Mouse (Mus musculus) urinary bladder, postnatal 0 days (tissue): Measurements from ENCODE around the gene Zfp692. TPM values are rescaled to one million over a fixed set of nuclear protein-coding genes. Genes with fewer than 3 reads are reported as not detected.

Experiments
- polyA plus RNA-seq: library from polyadenylated mRNA; unstranded; fragments of >200 nt; fragmentation: Nextera tagmentation; extraction: Ambion mirVana; gene quantifications from 2 replicates; pipeline ENCODE4 v1.2.1, GENCODE M21; 2015

The Zfp692 gene
- polyA plus RNA-seq, result 10.1 and 11.4 TPM in 2 replicates

DNA sequence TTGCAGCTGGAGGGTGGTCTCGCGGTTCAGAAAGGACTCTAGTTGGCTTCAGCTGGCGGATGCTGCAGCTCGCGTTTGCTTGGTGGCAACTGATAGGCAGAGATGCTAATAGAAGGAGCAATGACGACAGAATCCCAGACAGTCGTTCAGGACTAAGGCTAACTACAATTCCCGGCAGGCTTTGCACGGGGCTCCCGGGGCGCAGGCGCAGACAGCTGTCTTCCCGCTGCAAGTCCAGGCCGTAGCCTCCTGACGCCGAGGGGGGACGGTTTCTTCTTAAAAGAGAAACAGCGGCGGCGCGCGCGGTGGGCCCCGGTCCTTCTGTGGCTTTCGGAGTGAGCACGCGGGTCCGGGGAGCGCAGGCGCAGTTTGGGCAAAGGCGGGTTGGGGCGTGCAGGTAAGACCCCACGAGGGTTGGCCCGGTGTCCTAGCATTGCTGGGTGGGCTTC lies at the start of gene Zfp692:
Gene Zfp692, plus strand, starts transcription at position 210 of the 449 bp plus-strand sequence.

DNA sequence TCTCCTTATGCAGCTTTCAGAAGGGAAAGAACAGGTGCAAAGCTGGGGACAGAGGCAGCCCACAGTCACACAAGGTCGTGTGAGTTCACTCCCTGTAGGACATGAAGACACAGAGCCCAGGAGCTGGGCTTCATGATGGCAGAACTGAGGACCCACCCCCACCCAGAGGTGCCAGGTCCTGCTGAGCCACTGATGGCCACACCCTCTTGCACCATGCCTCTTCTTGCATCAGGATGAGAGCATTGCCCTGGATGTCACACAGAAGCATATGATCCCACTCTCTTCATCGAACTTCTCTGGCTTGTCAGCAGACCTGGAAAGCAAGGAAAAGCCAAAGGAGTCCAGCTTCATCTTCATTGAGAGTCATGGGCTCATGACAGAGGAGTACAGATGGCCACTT lies 32.3 kb upstream of the Zfp692 start, which contains the start of gene 4930438A08Rik:
Gene 4930438A08Rik, plus strand, starts transcription at position 228 of the 400 bp plus-strand sequence.

DNA sequence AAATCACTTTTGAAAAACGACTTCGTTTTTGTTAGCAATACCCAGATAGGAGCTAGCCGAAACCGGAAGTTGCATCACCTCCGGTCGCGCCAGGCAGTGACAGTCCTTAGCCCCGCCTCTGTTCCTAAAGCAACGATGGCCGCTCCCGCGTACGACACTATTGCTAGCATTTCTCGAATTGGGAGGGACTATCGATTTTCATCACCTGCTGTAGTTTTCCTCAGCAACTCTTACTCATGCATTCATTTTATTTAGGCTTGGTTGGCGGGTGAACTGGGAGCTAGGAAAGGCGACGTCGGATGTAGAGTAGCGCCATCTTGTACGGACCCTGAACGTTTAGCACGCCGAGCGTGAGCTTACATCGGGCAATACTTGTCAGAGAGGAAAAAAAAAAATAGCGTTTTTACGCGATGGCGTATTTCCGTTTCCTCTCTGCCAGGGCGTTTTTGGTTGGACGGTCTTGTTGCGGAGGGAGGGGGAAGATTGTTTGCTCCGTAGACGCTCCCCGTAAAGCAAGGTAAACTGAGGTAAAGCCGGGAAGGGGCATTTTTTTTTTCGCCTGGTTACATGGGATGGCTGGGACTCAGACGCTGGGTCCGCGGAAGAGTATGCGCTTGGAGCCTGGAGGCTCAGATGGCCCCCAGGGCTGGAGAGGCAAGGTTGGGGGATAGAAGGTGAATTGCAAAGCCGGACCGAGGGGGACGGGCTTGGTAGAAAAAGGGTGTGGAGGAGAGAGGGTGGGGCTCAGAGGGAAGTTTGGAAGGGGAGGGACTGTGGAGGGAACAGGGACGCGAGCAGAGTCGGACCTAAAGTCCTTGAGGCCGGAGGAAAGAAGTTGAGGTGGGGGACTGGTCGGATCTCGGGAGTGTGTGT lies 23.6 kb downstream of the Zfp692 start, which contains the start of the genes Zfp672 and Sh3bp5l:
Gene Zfp672, minus strand, starts transcription at position 64 of the 873 bp plus-strand sequence.
Gene Sh3bp5l, plus strand, starts transcription at position 449 of the 873 bp plus-strand sequence.

Other genes starting within 250 kb of the Zfp692 start
- gene Gm12248, start 213.9 kb upstream of the Zfp692 start, polyA plus RNA-seq, result not detected in 2 replicates
- gene Cnot8, start 202.9 kb upstream of the Zfp692 start, polyA plus RNA-seq, result 56.1 and 60.0 TPM in 2 replicates
- gene Gemin5, start 138.5 kb upstream of the Zfp692 start, polyA plus RNA-seq, result 5.8 and 6.5 TPM in 2 replicates
- gene Mrpl22, start 135.4 kb upstream of the Zfp692 start, polyA plus RNA-seq, result 73.5 and 77.5 TPM in 2 replicates
- 3.5 and 3.6 TPM in 2 replicates for gene Igtp, start 107.5 kb upstream of the Zfp692 start, polyA plus RNA-seq
- 2.7 TPM in 2 replicates for gene Irgm2, start 107.5 kb upstream of the Zfp692 start, polyA plus RNA-seq
- not detected in 2 replicates for gene 4930438A08Rik, start 32.3 kb upstream of the Zfp692 start, polyA plus RNA-seq
- 40.1 and 44.4 TPM in 2 replicates for gene Zfp672, start 23.3 kb downstream of the Zfp692 start, polyA plus RNA-seq
- 29.8 and 33.1 TPM in 2 replicates for gene Sh3bp5l, start 23.7 kb downstream of the Zfp692 start, polyA plus RNA-seq
- 0.24 and 0.77 TPM in 2 replicates for gene Lypd8, start 72.0 kb downstream of the Zfp692 start, polyA plus RNA-seq
- gene 1810065E05Rik, start 114.0 kb downstream of the Zfp692 start, polyA plus RNA-seq, result 0.23 and 0.33 TPM in 2 replicates
- gene Gm12253, start 125.5 kb downstream of the Zfp692 start, polyA plus RNA-seq, result not detected in 2 replicates
- not detected in 2 replicates for gene Lypd9, start 145.9 kb downstream of the Zfp692 start, polyA plus RNA-seq
- gene Olfr30, start 155.2 kb downstream of the Zfp692 start, polyA plus RNA-seq, result not detected in 2 replicates
- gene Olfr332, start 185.5 kb downstream of the Zfp692 start, polyA plus RNA-seq, result not detected in 2 replicates
- gene Olfr331, start 195.5 kb downstream of the Zfp692 start, polyA plus RNA-seq, result not detected in 2 replicates
- gene Olfr330, start 227.8 kb downstream of the Zfp692 start, polyA plus RNA-seq, result not detected in 2 replicates
- not detected in 2 replicates for gene Olfr329-ps, start 239.4 kb downstream of the Zfp692 start, polyA plus RNA-seq
- 0.05 TPM in 1 of 2 replicates, not detected in the other for gene Olfr328, start 248.6 kb downstream of the Zfp692 start, polyA plus RNA-seq